8 mouse cellular contexts compared by ENCODE assay signal in genomic region chr11:78826442-78827013, GRCm38 (mm10). TPM values are rescaled to one million over a fixed set of nuclear protein-coding genes. Genes with fewer than 3 reads are reported as not detected.
A peak's percentile ranks its signal among the peaks of the same experiment; 100 is the strongest.
DNase-seq lines count a peak whose midpoint lies in the region; ATAC-seq and TF ChIP-seq lines count a peak whose summit lies in the region.

Lyrm9 (plus strand) TSS chr11:78826584.

- peak within 1 kb of the TSS; percentile 74 for H3K4me2 ChIP-seq in heart, embryonic 15.5 days
- peak within 1 kb of the TSS; percentile 85 for H3K4me2 ChIP-seq in liver, embryonic 14.5 days (ENCODE audit: low read depth)
- peak within 1 kb of the TSS; percentile 80 for H3K4me2 ChIP-seq in neural tube, embryonic 11.5 days (ENCODE audit: low read depth)
- peak within 1 kb of the TSS; percentile 81 for H3K4me2 ChIP-seq in stomach, postnatal 0 days (replicated peaks; ENCODE audit: low read depth)

- peak; percentile 98 for TF ChIP-seq CTCF in liver, embryonic 14.5 days (IDR thresholded peaks at IDR 0.05; ENCODE audit: low read depth)
- TF ChIP-seq CTCF in stomach, postnatal 0 days (IDR thresholded peaks at IDR 0.05; ENCODE audit: low read depth): peak; percentile 96

- no peak for TF ChIP-seq EP300 in liver, embryonic 14.5 days (IDR thresholded peaks at IDR 0.05; ENCODE audit: low read depth)
- no peak for TF ChIP-seq EP300 in stomach, postnatal 0 days (optimal IDR thresholded peaks at IDR 0.05)

- no peaks in the 10 kb centered on the region for H3K9me3 ChIP-seq in forebrain, embryonic 10.5 days
- H3K9me3 ChIP-seq in heart, embryonic 15.5 days (replicated peaks): no peaks in the 10 kb centered on the region
- H3K9me3 ChIP-seq in liver, embryonic 14.5 days (ENCODE audit: control insufficient read depth, low read length): no peaks in the 10 kb centered on the region
- H3K9me3 ChIP-seq in neural tube, embryonic 11.5 days (ENCODE audit: control insufficient read depth, low read length): no peaks in the 10 kb centered on the region
- H3K9me3 ChIP-seq in stomach, postnatal 0 days (ENCODE audit: control insufficient read depth, low read length): no peaks in the 10 kb centered on the region

- H3K4me3 ChIP-seq in forebrain, embryonic 10.5 days: peak within 1 kb of the TSS; percentile 81
- peak within 1 kb of the TSS; percentile 74 for H3K4me3 ChIP-seq in heart, embryonic 15.5 days
- peak within 1 kb of the TSS; percentile 62 to 72 for H3K4me3 ChIP-seq in liver, embryonic 14.5 days (ENCODE audit: insufficient read depth in 1 of 2, low read depth in 2 of 2, low read length in 2 of 2)
- peak within 1 kb of the TSS; percentile 62 for H3K4me3 ChIP-seq in neural tube, embryonic 11.5 days (ENCODE audit: low read depth, low read length)
- H3K4me3 ChIP-seq in stomach, postnatal 0 days (ENCODE audit: low read depth, low read length): peak within 1 kb of the TSS; percentile 67

- peaks cover 61% of the 10 kb centered on the region for H3K4me1 ChIP-seq in forebrain, embryonic 10.5 days
- peaks cover 48% of the 10 kb centered on the region for H3K4me1 ChIP-seq in heart, embryonic 15.5 days (replicated peaks)
- peaks cover 14 to 32% of the 10 kb centered on the region in 2 experiments for H3K4me1 ChIP-seq in liver, embryonic 14.5 days (replicated peaks; ENCODE audit: control insufficient read depth in 2 of 2, insufficient read depth in 2 of 2, low read length in 1 of 2)
- H3K4me1 ChIP-seq in neural tube, embryonic 11.5 days (ENCODE audit: control insufficient read depth, insufficient read depth, low read length): peaks cover 3% of the 10 kb centered on the region; the same call in 1 of the 2 replicates
- no peaks in the 10 kb centered on the region; the same call in 1 of the 2 replicates for H3K4me1 ChIP-seq in stomach, postnatal 0 days (replicated peaks; ENCODE audit: control insufficient read depth, insufficient read depth)

- peak within 1 kb of the TSS; percentile 71 for H3K9ac ChIP-seq in heart, embryonic 15.5 days
- H3K9ac ChIP-seq in liver, embryonic 14.5 days (replicated peaks): peak within 1 kb of the TSS; percentile 70
- H3K9ac ChIP-seq in neural tube, embryonic 11.5 days (ENCODE audit: low read length): peak within 1 kb of the TSS; percentile 67
- peak within 1 kb of the TSS; percentile 64 for H3K9ac ChIP-seq in stomach, postnatal 0 days (ENCODE audit: low read length)

- peak; percentile 72 for ATAC-seq in CD4-positive, CD25-positive, alpha-beta regulatory T cell, adult 4 months
- peak; percentile 81 for ATAC-seq in heart, embryonic 15.5 days (replicated peaks; ENCODE audit: insufficient number of reproducible peaks, insufficient read depth, low FRiP score, low read depth)
- ATAC-seq in liver, embryonic 14.5 days (ENCODE audit: insufficient read depth): peak; percentile 92
- peak; percentile 75 for ATAC-seq in neural tube, embryonic 11.5 days (ENCODE audit: insufficient read depth, low FRiP score, low TSS enrichment)
- peak; percentile 94 for ATAC-seq in stomach, postnatal 0 days (ENCODE audit: low FRiP score, low TSS enrichment)

- no peaks in the 10 kb centered on the region for H3K36me3 ChIP-seq in forebrain, embryonic 10.5 days (replicated peaks)
- H3K36me3 ChIP-seq in heart, embryonic 15.5 days: no peaks in the 10 kb centered on the region
- no peaks in the 10 kb centered on the region for H3K36me3 ChIP-seq in liver, embryonic 14.5 days (replicated peaks; ENCODE audit: control insufficient read depth, insufficient read depth, low read depth)
- no peaks in the 10 kb centered on the region for H3K36me3 ChIP-seq in neural tube, embryonic 11.5 days (ENCODE audit: control insufficient read depth, insufficient read depth, low read length)
- H3K36me3 ChIP-seq in stomach, postnatal 0 days (ENCODE audit: control insufficient read depth, insufficient read depth, low read length): no peaks in the 10 kb centered on the region

- peak; percentile 89 for DNase-seq in c-Kit-negative CD71-positive TER-119-positive erythroid progenitor cells, embryonic 14.5 days (ENCODE audit: low read depth, low spot score)
- DNase-seq in forebrain, embryonic 10.5 days (ENCODE audit: extremely low spot score, low spot score): peak; percentile 96
- DNase-seq in kidney, postnatal 25 days: peak; percentile 94
- peak; percentile 72 to 84 (median 74) for DNase-seq in liver, embryonic 14.5 days (ENCODE audit: low read depth in 3 of 3, low spot score in 3 of 3)
- DNase-seq in neural tube, embryonic 11.5 days (ENCODE audit: low spot score): peak; percentile 95
- peak; percentile 98 for DNase-seq in stomach, postnatal 0 days (ENCODE audit: low spot score)

- under 1% methylated on average over 51 of the region's 51 CpGs for WGBS in forebrain, embryonic 10.5 days
- under 1% methylated on average over 47 of the region's 51 CpGs for WGBS in heart, embryonic 15.5 days
- under 1% methylated on average over 49 of the region's 51 CpGs for WGBS in liver, embryonic 14.5 days (ENCODE audit: insufficient replicate concordance)
- WGBS in neural tube, embryonic 11.5 days: under 1% methylated on average over 51 of the region's 51 CpGs
- WGBS in stomach, postnatal 0 days: 0% methylated on average over 47 of the region's 51 CpGs

- peak within 1 kb of the TSS; percentile 93 for H3K27ac ChIP-seq in forebrain, embryonic 10.5 days
- H3K27ac ChIP-seq in heart, embryonic 15.5 days: peak within 1 kb of the TSS; percentile 86
- H3K27ac ChIP-seq in liver, embryonic 14.5 days: no peak within 1 kb of the TSS; the same call in 1 of the 2 replicates
- no peak within 1 kb of the TSS for H3K27ac ChIP-seq in neural tube, embryonic 11.5 days (ENCODE audit: low read depth, low read length)
- H3K27ac ChIP-seq in stomach, postnatal 0 days (replicated peaks): no peak within 1 kb of the TSS

- peaks cover 6% of the 10 kb centered on the region for H3K27me3 ChIP-seq in forebrain, embryonic 10.5 days (ENCODE audit: poor library complexity, severe bottlenecking)
- H3K27me3 ChIP-seq in heart, embryonic 15.5 days: no peaks in the 10 kb centered on the region
- no peaks in the 10 kb centered on the region for H3K27me3 ChIP-seq in liver, embryonic 14.5 days (ENCODE audit: control insufficient read depth, insufficient read depth, low read length)
- no peaks in the 10 kb centered on the region for H3K27me3 ChIP-seq in neural tube, embryonic 11.5 days (ENCODE audit: control insufficient read depth, insufficient read depth, low read length)
- H3K27me3 ChIP-seq in stomach, postnatal 0 days (ENCODE audit: control insufficient read depth, insufficient read depth, low read length): no peaks in the 10 kb centered on the region

RNA-seq across cellular contexts. Expression of gene Lyrm9, which starts in this region (rescaled TPM):
- polyA plus RNA-seq in CD4-positive, CD25-positive, alpha-beta regulatory T cell, adult 4 months (2017; shearing (Covaris generic)): 10 to 100 TPM; 29.9 to 31.4 TPM
- polyA plus RNA-seq in forebrain, embryonic 10.5 days (2016; fragmentation: Nextera tagmentation; extraction: Ambion mirVana): 23.4 and 26.2 TPM in 2 replicates
- 26.9 and 37.9 TPM in 2 replicates for polyA plus RNA-seq in heart, embryonic 15.5 days (2015; fragmentation: Nextera tagmentation; extraction: Ambion mirVana)
- polyA plus RNA-seq in liver, embryonic 14.5 days (2012; rRNA removed): 3.8 and 12.4 TPM in 2 replicates
- 18.1 and 20.4 TPM in 2 replicates for polyA plus RNA-seq in liver, embryonic 14.5 days (2014; fragmentation: Nextera tagmentation; extraction: Ambion mirVana)
- 16.6 and 21.6 TPM in 2 replicates for polyA plus RNA-seq in neural tube, embryonic 11.5 days (2014; fragmentation: Nextera tagmentation; extraction: Ambion mirVana)
- polyA plus RNA-seq in stomach, postnatal 0 days (2015; fragmentation: Nextera tagmentation; extraction: Ambion mirVana): 19.5 and 20.1 TPM in 2 replicates

Comparison
In these comparisons a context has a peak if more than half of its experiments do, and no peak if none do; other contexts are left out.
1. H3K27ac ChIP-seq: peak in forebrain, embryonic 10.5 days (single experiment) and heart, embryonic 15.5 days (single experiment); none in liver, embryonic 14.5 days (single experiment), neural tube, embryonic 11.5 days (single experiment) and stomach, postnatal 0 days (single experiment).
2. Peak in every context shown above with its lines, with median percentiles within 50 percentile points of each other: ATAC-seq, DNase-seq, H3K4me3 ChIP-seq, H3K4me2 ChIP-seq and H3K9ac ChIP-seq.